Mouse (Mus musculus) cerebellum, adult 2 months (tissue): Measurements from ENCODE around the gene Gdi1.

ENCODE experiments used
- CTCF ChIP-seq: fragments of 200-500 bp; IDR thresholded peaks from 2 replicates; pipeline ENCODE4 v1.5.1; 2011; ENCODE audit warnings: low read depth, mild to moderate bottlenecking, control low read depth, low read length, moderate library complexity, borderline replicate concordance; ENCODE audit not compliant: insufficient read depth
- POLR2A ChIP-seq: fragments of 200-500 bp; IDR thresholded peaks from 2 replicates; pipeline ENCODE4 v1.6.1; 2011; ENCODE audit warnings: low read length, control low read depth, borderline replicate concordance; ENCODE audit not compliant: insufficient read depth

GRCm38 (mm10) chrX:74293431-74293830 lies 11.4 kb upstream of the Gdi1 start:
- no peak for TF ChIP-seq POLR2A
- TF ChIP-seq CTCF: no peak
